Mouse (Mus musculus) CH12.LX (cell line): ENCODE measurements at regions not wholly inside any gene's neighbourhood (a gene's known extent, or its start where the extent isn't known, plus 50 kb on each side); places are given as distances from the start of the nearest gene placed in this dataset.

Experiments used
- CTCF ChIP-seq, 2 experiments: IDR thresholded peaks in 1 of 2; conservative IDR thresholded peaks in 1 of 2; 2 replicates each; pipeline ENCODE4 v1.5.1; 2011 to 2012; ENCODE audit warnings: low read depth in 2 of 2, low read length in 2 of 2, improper control_type of control experiment in 1 of 2, inconsistent platforms in 1 of 2, mild to moderate bottlenecking in 1 of 2, moderate library complexity in 1 of 2
- E2F4 ChIP-seq: IDR thresholded peaks from 2 replicates; pipeline ENCODE4 v1.6.1; 2011; ENCODE audit warnings: low read depth, low read length, improper control_type of control experiment; ENCODE audit not compliant: insufficient replicate concordance
- EP300 ChIP-seq: IDR thresholded peaks from 2 replicates; pipeline ENCODE4 v1.6.1; 2011; ENCODE audit warnings: low read length, improper control_type of control experiment
- HCFC1 ChIP-seq: IDR thresholded peaks from 2 replicates; pipeline ENCODE4 v1.6.1; 2012; ENCODE audit warnings: low read depth, mild to moderate bottlenecking, inconsistent platforms, low read length, improper control_type of control experiment
- JUN ChIP-seq: IDR thresholded peaks from 2 replicates; pipeline ENCODE4 v1.6.1; 2011; ENCODE audit warnings: low read depth, mild to moderate bottlenecking, low read length, improper control_type of control experiment, moderate library complexity; ENCODE audit not compliant: insufficient read depth
- MAFK ChIP-seq: IDR thresholded peaks from 2 replicates; pipeline ENCODE4 v1.6.1; 2011; ENCODE audit warnings: low read length, improper control_type of control experiment; ENCODE audit not compliant: insufficient replicate concordance
- MAZ ChIP-seq: IDR thresholded peaks from 2 replicates; pipeline ENCODE4 v1.6.1; 2012; ENCODE audit warnings: low read depth, mild to moderate bottlenecking, inconsistent platforms, low read length, improper control_type of control experiment, moderate library complexity
- POLR2A ChIP-seq: IDR thresholded peaks from 2 replicates; pipeline ENCODE4 v1.6.1; 2011; ENCODE audit warnings: low read depth, mild to moderate bottlenecking, improper control_type of control experiment, low read length
- POLR2AphosphoS2 ChIP-seq: IDR thresholded peaks from 2 replicates; pipeline ENCODE4 v1.6.1; 2011; ENCODE audit warnings: low read depth, low read length, improper control_type of control experiment
- SIN3A ChIP-seq: IDR thresholded peaks from 2 replicates; pipeline ENCODE4 v1.6.1; 2012; ENCODE audit warnings: low read length, improper control_type of control experiment, inconsistent platforms
- USF2 ChIP-seq: conservative IDR thresholded peaks from 2 replicates; pipeline ENCODE4 v1.6.1; 2011; ENCODE audit warnings: low read depth, low read length, improper control_type of control experiment
- ZNF384 ChIP-seq: IDR thresholded peaks from 2 replicates; pipeline ENCODE4 v1.6.1; 2012; ENCODE audit warnings: low read depth, low read length, improper control_type of control experiment, inconsistent platforms

DNA sequence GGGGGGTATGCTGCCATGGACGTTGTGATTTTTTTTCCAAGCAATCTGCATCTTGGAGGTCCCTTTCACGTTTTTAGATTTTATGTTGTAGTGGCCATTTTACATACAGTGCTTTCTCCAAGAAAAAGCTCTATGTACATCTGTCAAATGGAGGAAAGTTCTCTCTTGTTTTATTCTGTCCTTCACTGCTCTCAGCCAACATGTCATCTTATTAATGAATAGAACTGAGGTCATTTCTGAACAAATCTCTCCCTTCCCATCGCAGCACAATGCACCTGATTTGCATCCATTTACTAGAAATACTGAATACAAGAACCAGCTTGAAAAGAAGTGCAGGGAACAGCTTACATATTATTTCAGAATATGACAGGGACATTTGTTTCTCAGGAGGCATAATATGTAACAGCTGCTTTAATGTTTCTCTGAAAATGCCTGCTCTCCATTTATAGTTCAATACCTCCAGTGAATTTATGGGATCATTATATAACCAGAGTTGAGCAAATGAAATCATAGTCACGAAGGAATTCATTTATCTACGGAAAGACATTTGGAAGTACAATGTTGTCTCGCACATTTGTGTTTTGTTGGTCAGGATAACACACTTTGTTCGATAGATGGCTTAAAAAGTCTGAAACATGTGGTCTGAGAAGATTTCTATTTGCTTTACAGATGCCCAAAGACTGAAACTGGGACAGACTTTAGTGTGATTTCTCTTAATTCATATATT is 224.3 kb downstream of the Usp25 start:
- TF ChIP-seq MAFK, result no peak
- no peak for TF ChIP-seq CTCF (conservative IDR thresholded peaks at IDR 0.05 in 1 of 2, IDR thresholded peaks at IDR 0.05 in 1 of 2; ENCODE audit: low read depth in 2 of 2, low read length in 2 of 2)
- no peak for TF ChIP-seq POLR2A
- no peak for TF ChIP-seq ZNF384
- no peak for TF ChIP-seq SIN3A
- TF ChIP-seq MAZ, result no peak
- no peak for TF ChIP-seq USF2
- TF ChIP-seq EP300, result no peak
- no peak for TF ChIP-seq HCFC1
- no peak for TF ChIP-seq JUN
- no peak for TF ChIP-seq POLR2AphosphoS2
- TF ChIP-seq E2F4, result no peak
